Mouse (Mus musculus) kidney, adult 2 months (tissue): ENCODE results near the gene Aqp7.

Source experiments
- CTCF ChIP-seq: fragments of 200-500 bp; conservative IDR thresholded peaks from 2 replicates; pipeline ENCODE4 v1.5.1; 2011; ENCODE audit warnings: low read depth, mild to moderate bottlenecking, control low read depth, low read length, moderate library complexity, mixed read lengths; ENCODE audit not compliant: insufficient read depth, insufficient read length
- POLR2A ChIP-seq: fragments of 200-500 bp; IDR thresholded peaks from one replicate; pipeline ENCODE4 v1.6.1; 2011; ENCODE audit warnings: low read depth, low read length, control low read depth

DNA sequence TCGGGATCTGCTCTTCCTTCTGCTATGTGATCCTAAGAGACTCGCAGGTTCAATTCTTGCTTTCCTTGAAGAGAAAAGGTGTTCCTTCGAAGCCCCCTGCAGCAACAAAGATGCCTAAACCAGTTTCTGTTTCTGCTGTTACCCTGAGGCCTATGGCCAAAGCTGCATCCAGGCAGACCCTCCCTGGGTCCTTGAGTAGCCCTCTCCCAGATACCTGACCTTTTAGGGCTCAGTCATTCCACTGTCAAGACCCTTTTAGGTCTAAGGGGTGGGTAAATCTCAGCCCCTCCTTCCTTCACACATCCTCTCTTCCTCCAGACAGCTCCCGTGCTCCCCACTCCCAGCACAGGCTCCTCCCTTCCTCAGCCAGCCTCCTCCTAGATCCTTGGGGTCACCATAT is 41.2 kb upstream of the Aqp7 start:
- no peak for TF ChIP-seq CTCF
- no peak for TF ChIP-seq POLR2A
